Mouse (Mus musculus) MEL (cell line): ENCODE results near the gene Aff4. TPM values are rescaled to one million over a fixed set of nuclear protein-coding genes. Genes with fewer than 3 reads are reported as not detected.

ENCODE experiments used
- DNase-seq: peaks from one replicate; pipeline ENCODE4 v3.0.0; 2011; ENCODE audit warnings: low read depth, low spot score
- H3K27ac ChIP-seq: 2 replicates; pipeline ENCODE4 v1.5.1; 2012; ENCODE audit warnings: low read depth, mild to moderate bottlenecking, control low read depth, low read length, moderate library complexity; ENCODE audit not compliant: control insufficient read depth
- H3K27me3 ChIP-seq, 2 experiments: fragments of 150-350 bp in 1 of 2; sonication (generic) in 1 of 2; 2 replicates each; pipeline ENCODE4 v1.6.1; 2012; ENCODE audit warnings: low read length in 2 of 2, mild to moderate bottlenecking in 2 of 2, improper control_type of control experiment in 1 of 2, moderate library complexity in 1 of 2; ENCODE audit not compliant: insufficient read depth in 2 of 2, control insufficient read depth in 1 of 2
- H3K36me3 ChIP-seq, 2 experiments: 2 replicates each; pipeline ENCODE4 v1.6.1; 2012 to 2014; ENCODE audit warnings: low read length in 2 of 2, improper control_type of control experiment in 1 of 2, inconsistent platforms in 1 of 2, mild to moderate bottlenecking in 1 of 2; ENCODE audit not compliant: insufficient read depth in 2 of 2, control insufficient read depth in 1 of 2
- H3K4me1 ChIP-seq, 2 experiments: fragments of 150-350 bp in 1 of 2; sonication (generic) in 1 of 2; 2 replicates each; pipeline ENCODE4 v1.6.1; 2012; ENCODE audit warnings: low read length in 2 of 2, improper control_type of control experiment in 1 of 2, mild to moderate bottlenecking in 1 of 2; ENCODE audit not compliant: insufficient read depth in 2 of 2, control insufficient read depth in 1 of 2
- H3K4me3 ChIP-seq, 2 experiments: fragments of 150-350 bp in 1 of 2; sonication (generic) in 1 of 2; 2 replicates each; pipeline ENCODE4 v1.5.1; 2012; ENCODE audit warnings: low read depth in 2 of 2, low read length in 2 of 2, mild to moderate bottlenecking in 2 of 2, moderate library complexity in 2 of 2, control low read depth in 1 of 2, improper control_type of control experiment in 1 of 2; ENCODE audit not compliant: control insufficient read depth in 1 of 2, insufficient read depth in 1 of 2
- H3K79me2 ChIP-seq: 2 replicates; pipeline ENCODE4 v1.6.1; 2012; ENCODE audit warnings: mild to moderate bottlenecking, low read length, moderate library complexity; ENCODE audit not compliant: control insufficient read depth, poor library complexity, insufficient read depth
- H3K9ac ChIP-seq: 2 replicates; pipeline ENCODE4 v1.6.1; 2012; ENCODE audit warnings: low read depth, mild to moderate bottlenecking, control low read depth, low read length, moderate library complexity; ENCODE audit not compliant: control insufficient read depth, poor library complexity, severe bottlenecking
- H3K9me3 ChIP-seq: fragments of 150-350 bp; sonication (generic); replicated peaks from 2 replicates; pipeline ENCODE4 v1.6.1; 2012; ENCODE audit warnings: mild to moderate bottlenecking, low read length, improper control_type of control experiment, moderate library complexity; ENCODE audit not compliant: insufficient read depth
- CHD1 ChIP-seq: IDR thresholded peaks from 2 replicates; pipeline ENCODE4 v1.6.1; 2012; ENCODE audit warnings: low read depth, mild to moderate bottlenecking, inconsistent platforms, low read length, improper control_type of control experiment
- E2F4 ChIP-seq: IDR thresholded peaks from 2 replicates; pipeline ENCODE4 v1.6.1; 2011; ENCODE audit warnings: low read depth, low read length, improper control_type of control experiment, borderline replicate concordance
- EP300 ChIP-seq, 2 experiments: IDR thresholded peaks; 2 replicates each; pipeline ENCODE4 v1.6.1; 2011; ENCODE audit warnings: improper control_type of control experiment in 2 of 2, low read length in 2 of 2, low read depth in 1 of 2, mild to moderate bottlenecking in 1 of 2
- ETS1 ChIP-seq: IDR thresholded peaks from 2 replicates; pipeline ENCODE4 v1.6.1; 2012; ENCODE audit warnings: low read depth, mild to moderate bottlenecking, inconsistent platforms, low read length, improper control_type of control experiment, moderate library complexity
- GABPA ChIP-seq: IDR thresholded peaks from 2 replicates; pipeline ENCODE4 v1.6.1; 2012; ENCODE audit warnings: low read depth, mild to moderate bottlenecking, inconsistent platforms, low read length, improper control_type of control experiment, moderate library complexity
- GATA1 ChIP-seq: IDR thresholded peaks from 2 replicates; pipeline ENCODE4 v1.6.1; 2011; ENCODE audit warnings: low read depth, low read length, improper control_type of control experiment
- KAT2A ChIP-seq: conservative IDR thresholded peaks from 2 replicates; pipeline ENCODE4 v1.6.1; 2012; ENCODE audit warnings: low read depth, low read length, improper control_type of control experiment, inconsistent platforms
- MAFK ChIP-seq: IDR thresholded peaks from 2 replicates; pipeline ENCODE4 v1.6.1; 2011; ENCODE audit warnings: low read depth, mild to moderate bottlenecking, low read length, improper control_type of control experiment, borderline replicate concordance
- MAZ ChIP-seq: IDR thresholded peaks from 2 replicates; pipeline ENCODE4 v1.6.1; 2012; ENCODE audit warnings: low read depth, mild to moderate bottlenecking, inconsistent platforms, low read length, improper control_type of control experiment
- MEF2A ChIP-seq: IDR thresholded peaks from 2 replicates; pipeline ENCODE4 v1.6.1; 2014; ENCODE audit warnings: low read depth, mild to moderate bottlenecking, inconsistent platforms, low read length, improper control_type of control experiment; ENCODE audit not compliant: poor library complexity, insufficient replicate concordance, severe bottlenecking; ENCODE audit errors: extremely low read depth
- MXI1 ChIP-seq: IDR thresholded peaks from 2 replicates; pipeline ENCODE4 v1.6.1; 2011; ENCODE audit warnings: mild to moderate bottlenecking, low read depth, low read length, improper control_type of control experiment
- MYB ChIP-seq: IDR thresholded peaks from 2 replicates; pipeline ENCODE4 v1.6.1; 2011; ENCODE audit warnings: mild to moderate bottlenecking, low read depth, low read length, improper control_type of control experiment
- MYC ChIP-seq: IDR thresholded peaks from 2 replicates; pipeline ENCODE4 v1.6.1; 2011; ENCODE audit warnings: low read depth, mild to moderate bottlenecking, low read length, improper control_type of control experiment, moderate library complexity
- NELFE ChIP-seq: IDR thresholded peaks from 2 replicates; pipeline ENCODE4 v1.6.1; 2011; ENCODE audit warnings: low read depth, low read length, improper control_type of control experiment
- NRF1 ChIP-seq: IDR thresholded peaks from 2 replicates; pipeline ENCODE4 v1.6.1; 2014; ENCODE audit warnings: low read depth, mild to moderate bottlenecking, inconsistent platforms, low read length, improper control_type of control experiment, moderate library complexity; ENCODE audit not compliant: poor library complexity, insufficient read depth, severe bottlenecking
- POLR2A ChIP-seq, 2 experiments: IDR thresholded peaks; 2 replicates each; pipeline ENCODE4 v1.6.1; 2011 to 2012; ENCODE audit warnings: low read length in 2 of 2, mild to moderate bottlenecking in 2 of 2, control low read depth in 1 of 2, improper control_type of control experiment in 1 of 2, low read depth in 1 of 2, moderate library complexity in 1 of 2; ENCODE audit not compliant: control insufficient read depth in 1 of 2, insufficient read depth in 1 of 2, poor library complexity in 1 of 2
- POLR2AphosphoS5 ChIP-seq: IDR thresholded peaks from 2 replicates; pipeline ENCODE4 v1.6.1; 2012; ENCODE audit warnings: low read depth, borderline replicate concordance, mild to moderate bottlenecking, inconsistent platforms, low read length, moderate library complexity, mixed read lengths
- RAD21 ChIP-seq: IDR thresholded peaks from 2 replicates; pipeline ENCODE4 v1.6.1; 2011; ENCODE audit warnings: mild to moderate bottlenecking, low read depth, low read length, improper control_type of control experiment
- RCOR1 ChIP-seq: IDR thresholded peaks from 2 replicates; pipeline ENCODE4 v1.6.1; 2012; ENCODE audit warnings: low read depth, mild to moderate bottlenecking, inconsistent platforms, low read length, improper control_type of control experiment
- SIN3A ChIP-seq: IDR thresholded peaks from 2 replicates; pipeline ENCODE4 v1.6.1; 2012; ENCODE audit warnings: low read length, improper control_type of control experiment, inconsistent platforms
- TAL1 ChIP-seq: IDR thresholded peaks from 2 replicates; pipeline ENCODE4 v1.6.1; 2012; ENCODE audit warnings: mild to moderate bottlenecking, inconsistent platforms, low read length, moderate library complexity, mixed read lengths
- TCF12 ChIP-seq: IDR thresholded peaks from 2 replicates; pipeline ENCODE4 v1.6.1; 2014; ENCODE audit warnings: low read depth, mild to moderate bottlenecking, inconsistent platforms, low read length, improper control_type of control experiment, moderate library complexity
- UBTF ChIP-seq: IDR thresholded peaks from 2 replicates; pipeline ENCODE4 v1.6.1; 2012; ENCODE audit warnings: low read depth, mild to moderate bottlenecking, inconsistent platforms, low read length, improper control_type of control experiment, moderate library complexity, borderline replicate concordance; ENCODE audit not compliant: insufficient read depth
- USF2 ChIP-seq, 2 experiments: IDR thresholded peaks; 2 replicates each; pipeline ENCODE4 v1.6.1; 2011 to 2012; ENCODE audit warnings: improper control_type of control experiment in 2 of 2, low read length in 2 of 2, borderline replicate concordance in 1 of 2, inconsistent platforms in 1 of 2, low read depth in 1 of 2, mild to moderate bottlenecking in 1 of 2; ENCODE audit not compliant: insufficient read depth in 1 of 2
- ZKSCAN1 ChIP-seq: IDR thresholded peaks from 2 replicates; pipeline ENCODE4 v1.6.1; 2012; ENCODE audit warnings: low read depth, mild to moderate bottlenecking, inconsistent platforms, low read length, improper control_type of control experiment, moderate library complexity
- ZMIZ1 ChIP-seq: IDR thresholded peaks from 2 replicates; pipeline ENCODE4 v1.6.1; 2012; ENCODE audit warnings: low read depth, mild to moderate bottlenecking, inconsistent platforms, low read length, improper control_type of control experiment, moderate library complexity
- ZNF384 ChIP-seq: IDR thresholded peaks from 2 replicates; pipeline ENCODE4 v1.6.1; 2012; ENCODE audit warnings: low read depth, mild to moderate bottlenecking, inconsistent platforms, low read length, improper control_type of control experiment
- polyA plus RNA-seq, 2 experiments: library from polyadenylated mRNA; stranded (reverse) in 1 of 2; unstranded in 1 of 2; fragments of >175 nt in 1 of 2; fragments of >200 nt in 1 of 2; gene quantifications; 2 replicates each; pipeline versions ENCODE4 v1.2.1 to v1.2.4; 2012; ENCODE audit warnings: low replicate concordance in 2 of 2, low read depth in 1 of 2; ENCODE audit not compliant: insufficient read length in 2 of 2, insufficient read depth in 1 of 2, missing spikeins in 1 of 2
- total RNA-seq: library from RNA; depleted of rRNA; stranded (reverse); fragments of 300-350 nt; gene quantifications from 2 replicates; pipeline ENCODE4 v1.2.3, GENCODE M21; 2012

The Aff4 gene
- total and polyA plus RNA-seq, 3 experiments: 29.0 to 268 (median 47.7) TPM

DNA sequence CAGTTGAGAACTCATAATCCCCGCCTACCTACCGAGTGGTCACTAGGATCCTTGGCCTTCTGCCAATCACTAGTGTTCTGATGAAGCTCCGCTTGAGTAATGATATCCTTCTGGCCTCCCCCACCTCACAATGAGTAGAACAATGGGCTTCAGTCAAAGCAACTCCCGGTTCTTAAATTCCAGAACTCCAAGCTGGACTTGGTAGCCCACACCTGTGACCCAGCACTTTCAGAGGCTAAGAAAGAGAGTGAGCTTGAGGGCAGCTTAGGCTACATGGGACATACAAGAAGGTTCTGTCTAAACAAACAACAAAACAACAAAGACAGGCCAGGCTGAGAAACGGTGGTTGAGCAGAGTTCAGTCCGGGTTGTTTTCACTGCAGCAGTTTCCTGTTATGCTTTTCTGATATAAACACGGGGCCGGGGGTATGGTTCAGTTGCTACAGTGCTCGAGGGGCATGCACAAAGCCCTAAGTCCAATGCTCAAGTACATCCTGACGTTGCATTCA, 43.0 kb upstream of the Aff4 start:
- Histone ChIP-seq H3K27me3 (no peaks in the 10 kb centered on the region), H3K79me2 (no peaks in the 10 kb centered on the region), H3K27ac (no peak overlapping the region; the same call in 1 of the 2 replicates), H3K9me3 (no peaks in the 10 kb centered on the region)
- TF ChIP-seq SIN3A (no peak), E2F4 (no peak), POLR2AphosphoS5 (no peak), NRF1 (no peak)
- TF ChIP-seq, all 39 proteins: peak for 0
- H3K4me3 ChIP-seq: no peak overlapping the region
- peaks cover 6 to 34% of the 10 kb centered on the region in 2 experiments for H3K4me1 ChIP-seq
- H3K9ac ChIP-seq: no peak overlapping the region
- no peak for DNase-seq
- H3K36me3 ChIP-seq: peaks cover 0 to 41% of the 10 kb centered on the region in 2 experiments; a peak in 2 of 4 replicates

DNA sequence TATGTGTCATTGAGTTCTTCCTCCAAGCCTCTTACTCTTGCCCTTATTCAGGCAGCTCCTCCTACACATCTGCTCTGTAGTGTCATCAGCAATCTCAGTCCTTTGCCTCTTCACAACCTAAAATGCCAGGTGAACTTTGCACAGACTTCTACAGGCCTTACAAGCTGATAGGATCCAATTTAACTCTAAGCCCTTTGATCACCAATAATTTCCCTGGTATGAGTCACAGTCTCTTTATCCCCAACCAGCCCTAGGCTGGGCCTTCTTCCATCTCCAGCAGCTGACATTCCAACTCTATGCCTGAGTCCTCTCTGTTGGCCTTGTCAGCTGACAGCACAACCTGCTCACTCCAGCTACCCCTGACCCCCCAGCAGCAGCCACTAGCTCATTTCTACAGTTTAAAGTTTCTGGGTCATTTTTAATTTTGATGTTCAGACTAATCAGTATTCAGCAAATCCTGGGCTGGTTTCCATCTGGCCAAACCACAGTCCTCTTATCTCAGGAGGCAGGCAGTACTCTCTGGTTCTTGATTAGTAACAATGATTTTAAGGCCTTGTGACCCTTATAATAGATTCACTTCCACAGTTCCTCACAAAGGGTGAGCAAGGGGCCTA, 42.3 kb upstream of the Aff4 start:
- H3K9me3 ChIP-seq: no peaks in the 10 kb centered on the region
- H3K27me3 ChIP-seq: no peaks in the 10 kb centered on the region
- H3K27ac ChIP-seq: peak overlapping the region; percentile 15; the same call in 1 of the 2 replicates
- no peak overlapping the region for H3K9ac ChIP-seq
- DNase-seq: peak; percentile 84
- H3K4me1 ChIP-seq: peaks cover 6 to 39% of the 10 kb centered on the region in 2 experiments
- no peak overlapping the region for H3K4me3 ChIP-seq
- peaks cover 0 to 44% of the 10 kb centered on the region in 2 experiments; a peak in 2 of 4 replicates for H3K36me3 ChIP-seq
- no peaks in the 10 kb centered on the region for H3K79me2 ChIP-seq
- TF ChIP-seq MYB (0 out of 2 replicates have a peak, but pooled peaks have one; percentile 60), MEF2A (peak; percentile 54; the same call in 1 of the 2 replicates), SIN3A (peak; percentile 76), TAL1 (peak; percentile 94), POLR2A (IDR thresholded peaks at IDR 0.05; ENCODE audit: control insufficient read depth in 1 of 2, insufficient read depth in 1 of 2, low read depth in 1 of 2, low read length in 2 of 2, poor library complexity in 1 of 2) (no peak), RAD21 (no peak), EP300 (IDR thresholded peaks at IDR 0.05; ENCODE audit: low read depth in 1 of 2, low read length in 2 of 2) (peak; percentile 95 to 96), MAFK (peak; percentile 88), MYC (0 out of 2 replicates have a peak, but pooled peaks have one; percentile 37), NELFE (no peak), E2F4 (no peak), ETS1 (peak; percentile 88), CHD1 (no peak), ZKSCAN1 (no peak), MAZ (peak; percentile 77; the same call in 1 of the 2 replicates), ZNF384 (peak; percentile 77), TCF12 (peak; percentile 99), MXI1 (peak; percentile 90; the same call in 1 of the 2 replicates), KAT2A (peak; percentile 43), GATA1 (peak; percentile 98), NRF1 (0 out of 2 replicates have a peak, but pooled peaks have one; percentile 8), GABPA (no peak), POLR2AphosphoS5 (no peak), UBTF (no peak), ZMIZ1 (peak; percentile 55; the same call in 1 of the 2 replicates), USF2 (IDR thresholded peaks at IDR 0.05; ENCODE audit: borderline replicate concordance in 1 of 2, insufficient read depth in 1 of 2, low read depth in 1 of 2, low read length in 2 of 2) (no peak), RCOR1 (peak; percentile 100)
